18 mouse cellular contexts compared by ENCODE assay signal in the genomic region with DNA sequence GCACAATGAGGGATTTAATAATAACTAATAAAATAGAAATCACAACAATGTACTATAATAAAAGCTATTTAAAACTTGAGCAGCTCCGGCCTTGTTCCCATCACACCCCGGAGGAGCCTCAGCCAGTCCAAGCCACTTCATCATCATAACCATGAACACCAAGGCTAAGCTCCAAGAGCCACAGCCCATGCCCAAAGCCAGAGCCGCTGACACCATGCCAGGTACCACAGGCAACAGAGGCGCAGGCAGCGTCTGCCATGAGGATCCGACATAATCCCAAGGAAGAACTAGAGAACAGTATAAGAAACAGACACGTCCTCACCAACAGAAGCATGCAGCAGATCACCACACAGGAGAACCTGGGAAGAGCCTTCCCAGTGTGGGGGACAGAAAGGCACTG.
"Had no signal": no experiment of that assay in that cellular context is flagged by ENCODE, and none has a peak within 500 bp of the region (broad histone marks: within the 10 kb centered on the region; RNA-seq: fewer than 3 reads in every experiment).

No protein-coding gene starts in this region.

- H3K4me2 ChIP-seq: limb, embryonic 12.5 days; limb, embryonic 15.5 days; liver, embryonic 11.5 days; lung, embryonic 14.5 days; midbrain, embryonic 12.5 days; neural tube, embryonic 13.5 days had no signal

- H3K9ac ChIP-seq: limb, embryonic 12.5 days; limb, embryonic 15.5 days; liver, embryonic 14.5 days; liver, postnatal 0 days; lung, embryonic 14.5 days; midbrain, embryonic 12.5 days; neural tube, embryonic 13.5 days had no signal

- DNase-seq: kidney, postnatal 14 days; kidney, postnatal 4 days; left cerebral cortex, postnatal 4 days; liver, postnatal 0 days; lung, embryonic 14.5 days; retina, postnatal 1 day; thymus, adult 18-20 months; thymus, postnatal 36 days had no signal

- H3K9me3 ChIP-seq: limb, embryonic 12.5 days; limb, embryonic 15.5 days; midbrain, embryonic 12.5 days; neural tube, embryonic 13.5 days had no signal

- H3K4me3 ChIP-seq: limb, embryonic 12.5 days; limb, embryonic 15.5 days; midbrain, embryonic 12.5 days; myocyte; neural tube, embryonic 13.5 days had no signal

- H3K4me1 ChIP-seq: limb, embryonic 12.5 days; limb, embryonic 15.5 days; midbrain, embryonic 12.5 days; neural tube, embryonic 13.5 days had no signal

- H3K27ac ChIP-seq: limb, embryonic 12.5 days; limb, embryonic 15.5 days; liver, embryonic 14.5 days; macrophage; midbrain, embryonic 12.5 days; neural tube, embryonic 13.5 days had no signal

- H3K27me3 ChIP-seq: limb, embryonic 12.5 days; limb, embryonic 15.5 days; midbrain, embryonic 12.5 days; neural tube, embryonic 13.5 days had no signal

- ATAC-seq: liver, postnatal 0 days; lung, postnatal 0 days; midbrain, embryonic 16.5 days had no signal
